Mouse (Mus musculus): ENCODE measurements around the gene Ulk3. TPM values are rescaled to one million over a fixed set of nuclear protein-coding genes. Genes with fewer than 3 reads are reported as not detected.

Ulk3 gene
- total RNA-seq, 2 experiments from 2014 or later = 35.2 to 38.9 TPM

DNA sequence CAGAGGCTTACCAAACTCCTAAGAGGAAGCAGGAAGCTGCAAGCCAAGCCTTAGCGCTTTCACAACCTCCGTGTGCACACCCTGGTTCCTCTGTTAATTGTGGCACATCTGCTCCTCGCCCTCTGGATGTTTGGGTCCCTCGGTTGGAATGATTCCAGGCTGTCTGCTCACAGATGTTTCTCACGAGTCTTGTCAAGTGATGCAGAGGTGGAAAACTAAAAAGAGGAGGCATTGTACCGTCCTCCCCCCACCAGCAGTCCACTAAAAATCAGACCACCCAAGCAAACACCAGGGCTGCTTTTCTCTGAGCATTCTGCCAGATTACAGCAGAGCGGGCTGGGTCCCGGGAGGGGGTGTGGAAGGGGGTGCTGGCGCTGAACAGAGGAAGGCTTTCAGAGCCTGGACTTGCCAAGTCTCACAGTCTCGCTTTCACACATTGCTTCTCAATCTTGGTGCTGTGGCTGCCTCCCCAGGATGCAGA, 23.5 kb upstream of the Ulk3 start:
- intact Hi-C loops (cut with DNase I) = no loop called here

DNA sequence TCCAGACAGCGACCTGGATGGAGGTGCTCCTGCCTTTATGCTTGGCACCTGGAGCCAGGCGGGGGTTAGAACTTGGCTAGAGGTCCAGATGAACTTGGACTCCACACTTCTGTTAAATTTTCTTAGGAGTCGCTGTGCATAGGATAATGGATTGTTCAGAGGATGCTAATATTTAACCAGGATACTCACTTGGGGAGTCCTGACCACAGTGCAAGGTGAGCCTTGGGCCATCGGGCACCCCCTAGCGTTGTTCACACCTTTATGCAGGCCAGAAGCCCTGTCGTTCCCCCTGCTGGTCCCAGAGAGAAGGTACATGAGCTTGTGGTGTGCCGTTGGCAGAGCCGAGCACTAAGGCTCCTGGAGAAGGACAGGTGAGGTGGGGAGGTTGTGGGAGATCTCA, 22.4 kb upstream of the Ulk3 start:
- intact Hi-C loops (cut with DNase I) = no loop called here
- no peak for DNase-seq

More for the DNA sequence above, 23.5 kb upstream of the Ulk3 start:
- peak; percentile 75 for DNase-seq

DNA sequence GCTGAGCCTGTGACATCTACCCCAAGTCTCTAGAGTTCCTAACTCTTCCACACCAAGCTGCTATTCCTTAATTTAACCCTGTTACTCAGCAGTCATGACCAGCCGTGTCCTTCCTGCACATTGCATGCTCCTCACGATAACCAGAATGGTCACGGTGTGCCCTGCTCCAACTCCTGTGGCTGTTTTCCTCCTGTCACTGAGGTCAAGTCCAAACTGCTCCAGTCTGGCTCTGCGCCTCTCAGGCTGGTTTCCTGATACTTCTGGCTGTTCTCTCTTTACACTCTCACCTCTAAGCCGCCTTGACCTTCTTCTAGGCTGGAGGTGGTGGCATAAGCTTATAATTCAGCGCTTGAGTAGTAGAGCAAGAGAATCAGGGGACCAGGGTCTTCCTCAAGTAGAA, 20.8 kb upstream of the Ulk3 start:
- intact Hi-C loops (cut with DNase I) = no loop called here
- DNase-seq = no peak

DNA sequence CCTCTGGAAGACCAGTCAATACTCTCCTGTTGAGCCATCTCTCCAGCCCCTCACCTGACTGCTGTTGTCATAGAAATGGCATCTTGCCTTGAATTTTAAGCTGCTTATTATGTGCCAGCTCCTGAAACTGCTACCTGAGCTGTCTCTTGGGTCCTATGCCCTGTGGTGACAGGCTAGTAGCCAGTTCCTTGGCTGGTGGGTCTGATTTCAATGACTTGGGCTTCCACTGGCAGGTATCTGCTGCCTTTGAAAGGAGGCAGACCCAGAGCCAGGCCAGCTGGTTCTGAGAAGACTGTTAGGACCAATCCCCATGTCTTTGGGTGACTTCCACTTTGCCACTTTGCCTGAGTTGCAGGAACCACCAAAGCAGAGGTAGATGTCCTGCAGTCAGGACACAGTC, 14.9 kb upstream of the Ulk3 start:
- intact Hi-C loops (cut with DNase I) = no loop called here

DNA sequence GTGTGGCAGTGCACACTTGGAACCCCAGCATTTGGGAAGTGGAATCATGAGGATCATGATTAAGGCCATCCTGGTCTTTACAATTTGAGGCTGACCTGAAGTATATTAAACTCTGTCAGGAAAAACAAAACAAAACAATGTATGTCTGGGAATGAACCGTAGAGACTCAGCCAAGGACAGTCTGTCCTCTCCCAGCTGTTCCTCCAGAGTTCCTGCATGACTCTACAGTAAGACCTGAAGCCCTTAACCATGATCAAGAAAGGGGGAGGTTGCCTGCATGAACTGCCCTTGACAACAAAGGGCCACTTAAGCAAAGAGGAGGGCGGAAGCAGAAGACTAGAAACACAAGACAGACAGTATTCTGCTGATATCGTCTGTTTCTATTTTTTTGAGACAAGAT, 13.7 kb upstream of the Ulk3 start:
- no peak for DNase-seq

More for the DNA sequence above, 14.9 kb upstream of the Ulk3 start:
- DNase-seq = no peak

DNA sequence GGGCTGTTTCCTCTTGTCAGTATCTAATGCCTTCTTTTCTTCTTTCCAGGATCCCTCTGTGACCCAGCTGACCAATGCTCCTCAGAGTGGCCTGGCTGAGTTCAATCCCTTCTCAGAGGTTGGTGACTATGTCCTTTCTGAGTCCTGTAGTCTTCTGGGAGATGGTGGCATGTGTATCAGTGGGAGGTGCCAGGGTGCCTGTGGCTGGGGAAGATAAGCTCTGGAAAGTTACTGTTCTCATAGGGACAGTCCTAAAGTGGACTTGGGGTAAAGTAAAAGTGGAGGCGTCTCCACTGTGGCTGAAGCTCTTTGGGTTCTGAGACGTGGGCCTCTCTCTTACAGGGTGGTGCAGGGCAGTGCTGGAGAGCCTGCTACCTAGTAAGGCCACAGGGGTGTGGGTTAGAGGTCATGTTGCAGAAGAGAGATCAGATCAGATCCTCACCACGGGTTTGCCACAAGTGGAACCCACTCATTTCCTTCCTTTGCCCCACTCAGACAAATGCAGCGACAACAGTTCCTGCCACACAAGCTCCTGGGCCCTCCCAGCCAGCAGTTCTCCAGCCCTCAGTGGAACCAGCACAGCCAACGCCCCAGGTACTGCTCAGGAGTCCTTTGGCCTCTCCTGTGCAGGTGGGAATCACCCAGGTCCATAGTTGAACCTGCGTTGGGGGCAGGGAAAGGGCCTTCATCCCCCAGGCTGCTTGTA, 12.0 kb upstream of the Ulk3 start:
- intact Hi-C loops (cut with DNase I) = no loop called here
- no peak for DNase-seq

More for the DNA sequence above, 13.7 kb upstream of the Ulk3 start:
- intact Hi-C loops (cut with DNase I) = no loop called here

DNA sequence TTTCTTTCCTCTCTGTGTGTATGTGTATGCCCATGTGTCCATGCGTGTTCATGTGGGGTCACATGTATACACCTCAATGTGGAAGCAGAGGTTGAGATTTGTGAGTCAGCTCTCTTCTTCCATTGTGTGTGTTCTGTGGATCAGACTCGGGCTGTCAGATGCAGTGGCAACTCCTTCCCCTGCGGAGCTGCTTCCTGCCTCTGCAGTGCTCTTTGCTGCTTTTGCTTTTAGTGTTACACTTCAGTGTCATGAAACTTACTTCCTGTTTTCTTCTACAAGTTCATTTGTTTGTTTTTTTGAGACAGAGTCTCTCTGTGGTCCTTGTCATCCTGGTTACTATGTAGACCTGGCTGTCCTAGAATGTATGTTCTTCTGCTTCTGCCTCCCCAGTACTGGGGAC, 4.3 kb upstream of the Ulk3 start:
- DNase-seq = no peak
- intact Hi-C loops (cut with DNase I) = no loop called here

DNA sequence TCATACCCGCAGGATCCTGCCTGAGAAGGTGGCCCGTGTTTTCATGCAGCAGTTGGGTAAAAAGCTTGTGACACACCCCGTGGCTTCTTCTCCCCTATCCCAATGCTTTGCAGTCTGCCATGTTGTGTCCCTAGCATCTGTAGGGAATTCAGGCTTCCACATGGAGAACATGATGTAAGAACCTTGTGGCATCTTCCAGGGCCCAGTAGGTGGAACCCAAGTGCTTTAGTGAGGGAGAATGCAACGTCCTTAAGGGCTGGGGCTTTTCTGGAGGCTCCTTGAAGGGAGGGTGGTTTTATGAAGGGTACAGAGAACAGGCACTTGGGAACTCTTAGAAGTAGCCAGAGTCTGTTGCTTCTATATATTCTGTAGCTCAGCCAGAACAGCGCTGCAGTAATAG, 1.5 kb downstream of the Ulk3 start:
- peak; percentile 21 for DNase-seq
- intact Hi-C loops (cut with DNase I) = no loop called here

DNA sequence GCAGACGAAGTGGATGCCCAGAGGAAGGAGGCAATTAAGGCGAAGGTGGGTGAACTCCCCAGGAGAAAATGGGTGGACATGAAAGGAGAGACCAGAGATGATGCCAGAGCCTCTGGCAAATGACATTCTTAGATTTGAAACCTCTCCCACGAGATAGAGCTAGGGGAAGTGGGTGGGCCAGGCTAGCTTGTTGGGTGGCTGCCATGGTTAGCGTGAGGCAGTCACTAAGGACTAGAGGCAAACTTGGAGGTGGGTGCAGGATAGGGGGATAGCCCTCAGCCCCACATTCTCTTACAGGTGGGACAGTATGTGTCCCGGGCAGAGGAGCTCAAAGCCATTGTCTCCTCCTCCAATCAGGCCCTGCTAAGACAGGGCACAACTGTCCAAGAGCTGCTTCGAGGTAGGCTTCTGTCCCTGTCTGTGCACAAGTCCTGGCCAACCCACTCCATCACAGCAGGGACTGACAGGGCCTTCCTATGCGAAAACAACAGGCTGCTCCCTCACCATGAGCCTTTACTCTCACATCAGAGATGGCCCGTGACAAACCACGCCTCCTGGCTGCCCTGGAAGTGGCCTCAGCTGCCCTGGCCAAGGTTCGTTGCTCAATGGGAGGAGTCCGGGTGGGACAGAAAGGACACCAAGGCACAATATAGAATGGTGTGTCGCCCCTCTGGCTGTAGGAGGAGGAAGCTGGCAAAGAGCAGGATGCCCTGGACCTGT, 4.4 kb downstream of the Ulk3 start:
- no peak for DNase-seq
- intact Hi-C loops (cut with DNase I) = no loop called here

DNA sequence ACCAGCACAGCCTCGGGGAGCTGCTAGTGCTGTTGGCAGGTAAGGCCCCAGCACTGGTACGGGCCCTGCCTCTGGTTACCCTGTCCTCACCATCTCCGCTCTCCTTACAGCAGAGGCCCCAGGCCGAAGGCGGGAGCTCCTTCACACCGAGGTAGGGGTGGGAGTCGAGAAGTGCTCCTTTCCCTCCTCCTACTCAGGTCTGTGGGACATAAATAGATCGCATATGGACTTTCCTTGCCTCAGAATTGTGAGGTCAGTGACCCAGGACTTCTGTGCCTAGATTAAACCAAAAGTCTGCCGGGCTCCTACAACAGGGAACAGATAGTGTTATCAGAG, 4.9 kb downstream of the Ulk3 start:
- DNase-seq = no peak
- intact Hi-C loops (cut with DNase I) = no loop called here

DNA sequence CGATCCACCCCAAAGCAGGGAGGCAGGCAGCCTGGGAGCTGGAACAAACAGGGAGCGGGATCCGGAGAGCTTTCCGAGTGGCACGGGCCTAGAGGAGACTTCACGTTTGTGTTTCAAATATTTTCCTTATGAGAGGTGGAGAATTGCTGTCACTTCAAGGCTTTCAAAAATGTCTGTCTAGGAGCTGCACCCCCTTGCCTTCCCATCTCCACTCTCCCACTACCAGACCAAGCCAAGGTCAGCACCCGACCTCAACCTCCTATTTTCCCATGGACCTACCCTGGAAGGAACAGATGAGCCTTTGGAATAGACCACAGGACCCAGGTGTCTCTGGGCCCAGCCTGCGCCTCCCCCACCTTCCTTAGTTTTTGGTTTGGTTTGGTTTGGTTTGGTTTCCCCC, 8.0 kb downstream of the Ulk3 start:
- DNase-seq = no peak
- intact Hi-C loops (cut with DNase I) = no loop called here

DNA sequence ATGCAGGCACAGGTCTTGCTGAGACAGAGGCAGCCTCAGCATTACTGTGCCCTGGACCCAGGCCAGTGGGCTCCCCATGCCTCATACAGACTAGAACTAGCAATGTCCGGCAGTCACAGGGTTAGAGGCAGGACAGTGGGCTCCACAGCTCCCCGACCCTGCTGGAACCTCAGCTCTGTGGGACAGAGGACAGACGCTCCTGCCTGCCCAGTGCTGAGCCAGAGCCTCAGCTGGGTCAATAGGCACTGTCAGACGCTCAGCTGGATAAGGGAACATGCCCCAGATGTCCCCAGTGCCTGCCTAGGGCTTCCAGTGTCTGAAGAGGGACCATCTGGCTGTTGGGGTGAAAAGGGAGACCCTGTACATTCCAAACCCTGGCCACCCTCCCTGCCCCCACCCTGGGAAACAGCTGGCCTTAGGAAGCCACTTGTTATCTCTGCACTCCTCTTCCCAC, 8.7 kb downstream of the Ulk3 start:
- intact Hi-C loops (cut with DNase I) = no loop called here
- peak; percentile 38 for DNase-seq

DNA sequence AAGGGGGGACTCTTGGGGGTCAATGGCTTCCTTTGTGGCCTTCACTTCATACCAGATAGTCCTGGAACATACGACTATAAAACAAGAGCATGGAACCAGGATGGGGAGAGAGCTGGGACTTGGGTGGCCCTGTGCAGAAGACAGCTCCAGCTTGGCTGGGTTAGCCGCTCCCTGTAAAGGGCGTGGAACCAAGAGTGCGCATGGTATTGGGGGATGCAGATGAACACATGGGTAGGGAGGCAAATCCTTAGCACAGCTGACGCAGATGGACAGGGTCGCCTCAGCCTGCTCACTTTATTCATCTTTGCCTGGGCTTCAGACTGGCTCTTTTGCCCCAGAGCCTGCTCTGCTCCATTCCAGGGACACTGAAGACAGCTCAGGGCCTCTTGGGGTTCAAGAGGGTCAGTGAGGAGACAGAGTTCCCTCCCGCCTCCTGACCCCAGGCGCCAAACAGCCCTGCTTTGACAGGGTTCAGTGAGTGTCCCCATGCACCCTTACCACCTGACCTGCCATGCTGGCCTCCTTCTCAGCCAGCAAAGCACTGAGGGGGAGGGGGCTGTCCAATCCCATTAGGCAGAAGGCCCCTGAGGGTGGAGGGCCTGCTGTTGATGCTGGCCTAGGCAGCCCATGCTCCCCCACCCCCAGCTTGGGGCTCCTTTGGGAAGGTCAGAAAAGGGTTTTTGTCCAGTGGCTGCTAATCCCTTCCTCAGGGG, 9.8 kb downstream of the Ulk3 start:
- intact Hi-C loops (cut with DNase I) = no loop called here
- peak; percentile 54 for DNase-seq

DNA sequence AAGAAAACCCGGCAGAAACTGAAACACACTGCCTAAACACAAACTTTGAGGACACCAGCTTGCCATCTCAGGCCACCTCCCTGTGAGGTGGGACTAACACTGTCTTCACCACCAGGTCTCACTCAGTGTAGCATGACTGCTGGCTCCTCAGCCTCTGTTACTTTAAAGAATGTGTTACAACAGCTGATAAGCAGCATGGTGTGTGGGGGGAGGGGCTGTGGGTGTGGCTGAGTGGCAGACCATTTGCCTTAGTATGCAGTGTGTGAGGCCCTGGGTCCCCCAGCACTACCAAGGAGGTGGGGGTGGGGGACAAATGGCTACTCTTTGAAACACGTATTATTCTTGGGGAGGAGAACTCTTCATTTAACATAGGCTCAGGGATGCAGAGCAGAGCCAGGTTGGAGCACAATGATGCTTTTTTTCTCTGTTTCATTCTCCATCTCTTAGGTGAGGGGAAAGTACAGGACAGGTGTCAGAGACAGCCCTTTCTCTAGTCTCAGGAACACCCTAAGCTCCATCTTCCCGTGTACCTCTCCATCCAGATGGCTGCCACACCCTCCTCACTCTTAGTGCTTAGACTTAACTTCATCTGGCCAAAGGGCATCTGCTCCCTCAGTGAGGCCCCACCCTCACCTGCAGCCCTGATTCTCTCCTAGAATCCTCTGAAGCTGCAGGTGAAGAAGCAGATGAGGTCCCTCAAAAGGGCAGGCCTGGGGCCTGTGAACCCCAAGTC, 11.5 kb downstream of the Ulk3 start:
- DNase-seq = peak; percentile 45
- intact Hi-C loops (cut with DNase I) = no loop called here

DNA sequence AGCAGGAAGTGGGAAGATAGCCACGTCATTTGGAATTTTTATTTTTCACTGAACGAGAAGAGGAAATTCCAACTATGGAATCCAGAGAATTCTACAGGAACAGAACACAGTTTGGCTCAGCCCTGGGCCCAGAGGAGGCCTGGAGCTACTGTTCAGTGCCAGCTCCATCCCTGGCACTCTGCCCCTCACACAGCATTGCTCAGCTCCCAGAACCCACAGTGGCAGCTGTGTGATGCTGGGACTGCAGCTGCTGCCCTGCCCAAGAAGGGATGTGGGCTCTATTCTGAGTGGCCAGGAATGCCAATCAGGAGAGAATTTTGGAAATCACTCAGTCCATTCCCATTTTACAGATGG, 12.1 kb downstream of the Ulk3 start:
- intact Hi-C loops (cut with DNase I) = no loop called here
- peak; percentile 91 for DNase-seq

DNA sequence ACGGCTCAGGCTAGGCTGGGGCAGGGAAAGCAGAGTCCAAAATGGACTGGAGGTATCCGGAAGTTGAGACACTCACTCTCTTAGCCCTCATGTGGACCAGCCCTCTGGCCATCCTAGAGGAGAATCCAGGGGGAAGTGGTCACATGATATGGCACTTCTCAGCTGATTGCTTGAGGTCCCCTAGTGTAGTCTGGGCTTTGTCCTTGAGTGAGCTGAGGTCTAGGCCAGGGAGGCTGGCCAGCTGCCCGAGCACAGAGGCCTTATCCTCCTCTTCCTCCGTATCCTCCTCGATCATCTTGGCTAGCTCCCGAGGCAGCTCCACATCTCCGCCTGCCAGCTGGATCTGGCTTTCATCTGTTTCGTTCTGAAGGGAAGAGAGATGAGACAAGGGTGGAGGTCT, 12.8 kb downstream of the Ulk3 start:
- DNase-seq = peak; percentile 53
- intact Hi-C loops (cut with DNase I) = no loop called here

DNA sequence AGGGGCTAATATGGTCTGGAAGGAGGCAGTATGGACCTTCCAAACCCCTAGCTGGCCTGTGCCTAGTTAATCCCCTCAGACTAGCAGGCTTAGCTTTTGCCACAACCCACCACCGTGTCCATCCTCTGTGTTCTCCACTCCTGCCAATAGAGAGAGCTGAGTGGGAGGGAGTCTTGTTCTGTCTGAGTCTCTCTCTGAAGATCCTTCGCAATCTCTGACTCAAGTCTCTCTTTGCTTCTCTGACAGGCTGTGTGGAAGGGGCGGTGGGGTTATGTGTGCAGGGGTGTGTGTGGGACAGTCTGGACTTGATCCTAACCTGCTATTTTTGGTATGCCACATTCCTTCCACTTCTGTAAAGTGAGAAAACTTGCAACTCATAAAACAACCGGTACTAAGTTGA, 15.6 kb downstream of the Ulk3 start:
- DNase-seq = no peak

DNA sequence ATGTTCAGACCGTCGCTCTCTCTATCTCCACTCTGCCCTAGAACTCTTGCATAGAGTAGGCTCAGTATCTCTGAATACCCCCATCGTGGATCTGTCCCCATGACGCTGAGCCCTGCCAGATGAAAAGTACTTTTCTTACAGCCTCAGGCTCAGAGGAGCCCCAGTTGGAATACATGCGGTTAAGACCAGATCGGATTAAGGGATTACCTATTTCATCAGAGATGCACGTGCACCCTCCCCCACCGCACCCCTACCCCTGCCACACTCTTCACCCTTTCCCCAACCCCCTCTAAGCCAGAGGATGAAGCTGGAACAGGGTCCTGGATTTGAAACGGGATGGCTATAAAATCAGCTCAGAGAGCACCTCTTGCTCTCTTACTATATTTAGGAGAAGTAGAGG, 16.3 kb downstream of the Ulk3 start:
- no peak for DNase-seq
- intact Hi-C loops (cut with DNase I) = no loop called here

More for the DNA sequence above, 15.6 kb downstream of the Ulk3 start:
- intact Hi-C loops (cut with DNase I) = no loop called here

DNA sequence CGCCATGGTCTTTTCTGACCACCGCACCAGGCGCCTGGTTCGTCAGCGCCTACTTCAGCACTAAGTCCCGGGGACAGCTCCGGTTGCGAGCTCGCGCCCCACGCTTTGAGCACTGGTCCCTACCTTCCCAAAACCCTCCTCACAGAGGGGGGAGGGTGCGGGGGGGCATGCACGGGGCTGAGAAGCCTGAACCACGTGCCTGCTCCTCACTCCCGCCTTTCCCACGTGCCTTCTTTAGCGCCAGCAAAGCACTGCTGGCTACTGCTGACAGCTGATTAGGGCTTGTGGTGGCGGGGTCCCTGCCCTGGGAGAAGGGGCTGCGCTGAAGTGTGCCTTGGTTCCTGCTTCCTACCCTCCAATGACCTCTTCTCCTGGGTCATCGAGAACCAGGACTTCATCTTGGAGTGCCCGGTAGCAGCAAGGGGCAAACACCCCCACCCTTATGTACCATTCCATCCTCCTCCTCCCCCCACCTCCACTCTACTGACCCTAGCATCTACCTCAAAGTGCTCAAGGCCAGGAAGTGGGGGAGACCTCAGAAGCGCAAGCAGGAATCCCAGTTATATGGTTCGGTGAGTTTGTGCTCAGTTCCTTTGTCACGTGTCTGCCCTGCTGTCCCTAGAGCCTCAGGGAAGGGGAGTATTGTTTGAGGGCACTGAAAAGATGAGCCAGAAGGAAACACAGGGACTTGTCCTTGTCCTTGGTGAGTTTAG, 17.0 kb downstream of the Ulk3 start, which contains the start of gene Cplx3:
Gene Cplx3, minus strand, starts transcription at position 143 of the 713 bp plus-strand sequence.
- intact Hi-C loops (cut with DNase I) = no loop called here
- DNase-seq = no peak

DNA sequence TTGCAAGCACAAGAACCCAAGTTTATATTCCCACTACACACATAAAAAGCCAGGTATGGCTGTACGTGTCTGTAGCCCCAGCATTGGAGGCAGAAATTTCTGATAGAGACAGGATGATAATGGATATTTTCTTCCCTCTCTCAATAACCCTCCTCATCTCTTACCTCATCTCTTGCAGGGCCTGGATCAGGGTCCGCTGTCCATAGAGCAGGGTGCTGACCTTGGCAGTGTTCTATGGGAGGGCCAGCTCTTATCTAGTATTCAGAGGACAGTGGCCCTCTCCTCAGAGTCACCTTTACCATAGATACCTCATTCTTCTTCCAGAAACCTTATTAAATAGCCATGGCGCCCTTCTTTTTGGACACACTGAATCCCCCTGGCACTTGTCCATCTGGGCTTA, 20.6 kb downstream of the Ulk3 start:
- no peak for DNase-seq

More for the DNA sequence above, 20.6 kb downstream of the Ulk3 start:
- intact Hi-C loops (cut with DNase I) = no loop called here

All from left cerebral cortex, postnatal 4 days (tissue).